Mouse (Mus musculus) c-Kit-positive CD71-positive TER-119-positive erythroid progenitor cells, embryonic 14.5 days (primary cell): Measurements from ENCODE around the gene BC048562.

Experiments
- DNase-seq: peaks from one replicate; pipeline ENCODE4 v3.0.0-alpha.2; 2013; ENCODE audit warnings: low spot score

BC048562 gene

DNA sequence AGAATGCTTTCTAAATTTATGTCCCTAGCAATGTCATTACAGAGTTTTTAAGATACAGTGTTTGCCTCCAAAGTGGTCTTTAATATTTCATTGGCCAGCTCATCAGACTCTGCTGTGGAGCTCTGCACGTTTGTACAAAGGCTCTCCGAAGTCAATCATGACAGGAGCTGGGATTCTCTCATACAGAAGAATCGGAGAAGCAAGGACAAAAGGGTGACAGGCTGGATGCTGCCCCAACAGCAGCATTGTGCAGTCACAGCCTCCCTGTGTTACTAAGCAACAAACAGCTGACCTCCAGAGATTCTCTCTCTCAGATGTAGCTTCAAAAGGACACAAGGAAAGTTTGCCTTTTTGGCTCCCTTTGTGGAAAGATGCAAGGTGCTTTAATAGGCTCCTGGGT is at the start of gene BC048562:
Gene BC048562, plus strand, starts transcription at position 301 of the 400 bp plus-strand sequence.
- DNase-seq = no peak

DNA sequence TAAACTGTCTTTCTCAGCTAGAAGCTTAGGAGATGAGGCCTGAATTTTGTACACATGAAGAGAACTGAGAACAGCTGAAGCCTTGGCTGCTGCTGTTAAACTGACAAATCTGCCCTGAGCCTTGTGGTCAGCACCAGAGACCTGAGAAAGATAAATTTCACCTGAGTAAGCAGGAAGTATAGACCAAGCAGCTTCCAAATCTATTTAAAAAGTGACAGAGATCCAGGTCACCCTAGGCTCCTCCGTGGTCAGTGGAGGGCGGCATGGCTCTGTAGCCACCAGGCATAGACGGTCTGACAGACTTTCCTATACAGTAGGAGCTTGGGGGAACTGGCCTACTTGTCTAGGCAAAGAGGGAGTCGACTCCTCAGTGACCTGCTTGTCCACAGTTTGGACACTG is 49.5 kb upstream of the BC048562 start:
- no peak for DNase-seq

GRCm38 (mm10) chr9:108388601-108389000 is 47.7 kb upstream of the BC048562 start:
- DNase-seq = no peak

DNA sequence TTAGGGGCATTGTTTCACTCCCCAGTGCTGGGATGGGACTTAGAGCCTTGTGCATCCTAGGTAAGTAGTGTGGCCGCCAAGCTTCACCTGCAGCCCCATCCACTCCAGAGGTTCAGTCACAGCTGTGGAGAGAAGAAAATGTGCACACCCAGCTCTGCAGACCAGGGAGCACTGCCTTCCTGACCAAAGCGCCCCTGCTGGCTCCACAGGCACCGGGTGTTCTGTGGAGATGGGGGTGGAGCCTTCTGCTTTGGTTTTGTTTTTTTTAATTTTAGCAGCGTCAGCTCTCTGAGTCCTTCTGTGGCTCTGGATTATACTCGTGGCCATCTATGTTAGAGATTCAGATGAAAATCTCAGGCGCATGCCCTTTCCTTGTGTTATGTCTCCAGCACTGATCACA is 47.1 kb upstream of the BC048562 start:
- no peak for DNase-seq

GRCm38 (mm10) chr9:108392676-108393075 is 43.6 kb upstream of the BC048562 start, which contains the start of gene 1700102P08Rik:
1700102P08Rik (plus strand) TSS chr9:108392805.
- no peak for DNase-seq

DNA sequence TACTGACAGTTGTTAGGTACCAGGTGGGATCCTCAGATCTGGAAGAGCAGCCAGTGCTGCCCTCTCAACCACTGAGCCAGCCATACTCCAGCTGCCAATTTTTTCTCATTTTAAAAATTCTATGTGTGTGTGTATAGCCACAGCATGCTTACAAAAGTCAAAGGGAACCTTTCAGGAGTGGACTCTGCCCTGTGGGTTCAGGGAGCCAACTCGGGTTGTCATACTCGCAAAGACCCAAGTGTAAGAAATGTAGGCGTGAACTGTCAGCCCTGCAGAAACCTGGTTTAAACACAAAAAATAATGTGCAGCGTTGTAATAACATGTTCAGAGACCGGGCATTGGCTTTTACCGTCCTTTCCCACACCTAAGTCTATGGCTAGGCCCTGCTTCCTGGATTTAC is 42.1 kb upstream of the BC048562 start:
- no peak for DNase-seq

GRCm38 (mm10) chr9:108395427-108395826 is 40.9 kb upstream of the BC048562 start:
- DNase-seq = no peak

- no peak for DNase-seq
Measured at GRCm38 (mm10) chr9:108398324-108398723, 38.0 kb upstream of the BC048562 start.

- no peak for DNase-seq
Measured at GRCm38 (mm10) chr9:108401186-108401960, 34.9 kb upstream of the BC048562 start.

DNA sequence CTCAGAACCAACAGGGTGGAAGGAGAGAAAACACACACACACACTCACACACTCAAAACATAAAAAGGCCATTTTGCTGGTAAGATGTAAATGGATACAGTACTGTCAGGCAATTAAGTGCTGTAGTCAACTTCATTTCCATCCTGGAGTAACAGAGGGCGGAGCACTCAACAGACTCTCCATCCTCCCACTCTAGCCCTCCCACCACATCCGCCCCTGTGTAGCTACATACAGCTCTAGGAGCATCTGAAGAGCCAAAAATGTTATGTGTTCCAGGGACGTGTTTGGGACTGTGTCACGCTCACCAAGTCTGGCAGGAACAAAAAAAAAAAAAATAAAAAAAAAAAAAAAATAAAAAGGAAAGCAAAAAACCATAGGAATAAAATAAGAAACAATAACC is 33.2 kb upstream of the BC048562 start:
- no peak for DNase-seq

- no peak for DNase-seq
Measured at GRCm38 (mm10) chr9:108404451-108404850, 31.8 kb upstream of the BC048562 start.

- no peak for DNase-seq
Measured at GRCm38 (mm10) chr9:108409535-108409934, 26.7 kb upstream of the BC048562 start.

DNA sequence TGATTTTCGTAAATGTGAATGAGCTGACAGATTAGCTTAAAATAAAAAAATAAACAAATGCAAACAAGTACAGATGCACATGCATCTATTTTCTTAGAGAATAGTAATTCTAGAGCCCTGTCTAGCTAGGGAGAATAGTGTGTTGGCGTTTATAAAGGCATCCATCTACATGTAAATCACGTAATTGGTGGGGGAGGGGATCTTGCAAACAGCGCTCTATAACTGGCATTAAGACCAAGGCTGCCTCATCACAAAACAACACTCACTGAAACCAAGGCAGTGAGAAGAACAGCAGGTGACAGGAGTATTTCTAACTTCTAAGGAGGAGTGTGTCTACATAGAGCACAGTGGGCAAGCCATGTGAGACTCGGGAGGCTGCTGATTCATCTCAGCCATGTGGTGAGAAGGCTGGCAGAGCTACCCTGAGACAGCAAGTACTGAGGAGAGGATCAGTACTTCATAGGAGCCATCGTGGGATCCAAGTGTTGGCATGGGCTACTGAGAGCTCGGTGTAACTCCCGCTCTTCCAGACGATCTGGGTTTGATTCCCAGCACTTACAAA is 24.8 kb upstream of the BC048562 start:
- no peak for DNase-seq

GRCm38 (mm10) chr9:108412221-108412620 is 24.1 kb upstream of the BC048562 start:
- peak; percentile 37 for DNase-seq

DNA sequence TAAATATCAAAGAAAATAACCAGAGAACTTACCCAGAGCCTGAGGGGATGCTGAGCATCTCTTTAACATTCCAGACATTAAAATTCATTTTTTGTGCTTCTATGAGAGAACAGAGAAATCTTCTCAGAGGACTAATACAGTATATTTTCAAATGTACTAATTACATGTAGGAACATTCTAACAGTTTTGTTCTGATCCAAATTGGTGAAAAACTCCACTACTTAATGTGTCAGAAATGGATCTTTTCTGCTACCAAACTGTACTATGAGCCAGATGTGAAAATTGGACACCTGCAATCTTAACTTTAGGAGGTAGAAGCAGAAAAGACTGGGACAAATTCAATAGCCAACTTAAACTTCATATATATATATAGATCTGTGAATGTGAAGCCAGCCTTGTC is 7.9 kb upstream of the BC048562 start, which contains the start of gene Ccdc36:
Gene Ccdc36, minus strand, starts transcription at position 101 of the 400 bp plus-strand sequence.
- DNase-seq = no peak

GRCm38 (mm10) chr9:108431431-108432067 is 4.7 kb upstream of the BC048562 start:
- DNase-seq = peak; percentile 39

DNA sequence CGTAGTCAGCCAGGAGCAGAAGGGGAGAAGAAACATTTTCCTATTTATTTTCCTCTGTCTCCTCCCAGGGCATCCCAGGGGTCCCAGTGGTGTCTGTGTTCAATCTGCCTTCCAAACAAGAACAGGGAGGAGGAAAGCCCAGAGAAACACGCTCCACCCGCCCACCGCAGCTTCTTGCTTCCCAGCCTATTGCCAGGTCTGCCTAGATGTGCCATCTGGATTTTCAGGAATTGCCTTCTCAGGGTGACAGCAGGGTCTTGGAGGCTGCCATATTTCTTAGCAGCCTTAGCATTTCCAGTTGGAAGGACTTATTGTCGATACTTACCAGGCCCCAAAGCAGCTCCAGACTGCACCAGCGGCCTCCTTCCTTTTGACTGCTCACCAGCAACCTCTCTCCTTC is 2.9 kb downstream of the BC048562 start:
- DNase-seq = no peak

- DNase-seq = no peak
Measured at GRCm38 (mm10) chr9:108440485-108440884, 4.2 kb downstream of the BC048562 start.

GRCm38 (mm10) chr9:108441236-108441919 is 5.1 kb downstream of the BC048562 start:
- DNase-seq = no peak

GRCm38 (mm10) chr9:108445125-108445524 is 8.8 kb downstream of the BC048562 start:
- no peak for DNase-seq

GRCm38 (mm10) chr9:108449860-108450259 is 13.6 kb downstream of the BC048562 start:
- DNase-seq = no peak
